ENCODE assay signal across 20 mouse cellular contexts in the genomic region with DNA sequence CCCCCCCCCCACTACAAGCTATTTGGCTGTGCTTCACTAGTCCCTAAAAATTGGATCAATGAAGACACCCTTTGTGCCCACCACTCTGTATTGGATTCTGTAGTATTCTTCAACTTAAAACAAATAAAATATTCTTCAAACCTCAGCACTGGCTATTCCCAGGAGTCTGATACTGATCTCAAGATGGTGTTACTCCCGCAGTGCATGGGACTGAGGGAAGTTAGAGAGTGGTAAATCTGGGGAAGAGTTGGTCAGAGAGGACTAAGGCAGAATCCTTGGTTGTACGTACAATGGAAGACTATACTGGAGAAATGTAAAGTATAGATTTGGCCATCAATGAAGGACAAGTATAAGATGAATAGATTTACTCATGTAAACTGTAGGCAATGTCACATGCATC. TPM values are rescaled to one million over a fixed set of nuclear protein-coding genes. Genes with fewer than 3 reads are reported as not detected.
DNase-seq lines count a peak whose midpoint lies in the region; ATAC-seq and TF ChIP-seq lines count a peak whose summit lies in the region.
"Had no signal": no experiment of that assay in that cellular context is flagged by ENCODE, and none has a peak within 500 bp of the region (broad histone marks: within the 10 kb centered on the region; RNA-seq: fewer than 3 reads in every experiment).

No protein-coding gene starts in this region.

- H3K27ac ChIP-seq in hindbrain, embryonic 11.5 days (ENCODE audit: low read depth, low read length) = no peak overlapping the region
- no peak overlapping the region for H3K27ac ChIP-seq in hindbrain, embryonic 14.5 days
- no peak overlapping the region for H3K27ac ChIP-seq in cerebellum, adult 2 months (ENCODE audit: insufficient read depth, low read length)
- H3K27ac ChIP-seq: embryonic facial prominence, embryonic 12.5 days; forebrain, embryonic 12.5 days; lung, embryonic 15.5 days had no signal

- ATAC-seq in hindbrain, embryonic 11.5 days (ENCODE audit: low FRiP score) = 0 out of 2 replicates have a peak, but pooled peaks have one; percentile 20
- ATAC-seq in hindbrain, embryonic 14.5 days (ENCODE audit: low FRiP score) = no peak

- no peaks in the 10 kb centered on the region for H3K36me3 ChIP-seq in hindbrain, embryonic 11.5 days (ENCODE audit: control insufficient read depth, insufficient read depth, low read length)
- no peaks in the 10 kb centered on the region for H3K36me3 ChIP-seq in hindbrain, embryonic 14.5 days (replicated peaks; ENCODE audit: control insufficient read depth, insufficient read depth)
- H3K36me3 ChIP-seq: embryonic facial prominence, embryonic 12.5 days; forebrain, embryonic 12.5 days; lung, embryonic 15.5 days had no signal

- H3K9ac ChIP-seq in hindbrain, embryonic 11.5 days (ENCODE audit: low read depth, low read length) = no peak overlapping the region
- no peak overlapping the region for H3K9ac ChIP-seq in hindbrain, embryonic 14.5 days
- H3K9ac ChIP-seq: embryonic facial prominence, embryonic 12.5 days; forebrain, embryonic 12.5 days; lung, embryonic 15.5 days had no signal

- no peaks in the 10 kb centered on the region for H3K27me3 ChIP-seq in hindbrain, embryonic 11.5 days (ENCODE audit: control insufficient read depth, insufficient read depth, low read length)
- no peaks in the 10 kb centered on the region for H3K27me3 ChIP-seq in hindbrain, embryonic 14.5 days (ENCODE audit: control insufficient read depth, insufficient read depth, low read length)
- H3K27me3 ChIP-seq in cerebellum, adult 2 months (ENCODE audit: control insufficient read depth, insufficient read depth, low read length) = no peaks in the 10 kb centered on the region
- H3K27me3 ChIP-seq: embryonic facial prominence, embryonic 12.5 days; forebrain, embryonic 12.5 days; lung, embryonic 15.5 days had no signal

- no peaks in the 10 kb centered on the region for H3K4me1 ChIP-seq in hindbrain, embryonic 11.5 days (replicated peaks; ENCODE audit: control insufficient read depth, insufficient read depth, low read length)
- H3K4me1 ChIP-seq in hindbrain, embryonic 14.5 days (replicated peaks; ENCODE audit: control insufficient read depth, insufficient read depth, low read length) = no peaks in the 10 kb centered on the region
- H3K4me1 ChIP-seq in cerebellum, adult 2 months (ENCODE audit: control insufficient read depth, insufficient read depth, low read length) = no peaks in the 10 kb centered on the region
- H3K4me1 ChIP-seq: embryonic facial prominence, embryonic 12.5 days; forebrain, embryonic 12.5 days; lung, embryonic 15.5 days had no signal

- no peak overlapping the region for H3K4me3 ChIP-seq in hindbrain, embryonic 11.5 days (ENCODE audit: low read depth, low read length)
- H3K4me3 ChIP-seq in hindbrain, embryonic 14.5 days (replicated peaks; ENCODE audit: low read length) = no peak overlapping the region
- H3K4me3 ChIP-seq in cerebellum, adult 2 months (replicated peaks; ENCODE audit: insufficient read depth, low read depth, low read length) = no peak overlapping the region
- H3K4me3 ChIP-seq: embryonic facial prominence, embryonic 12.5 days; forebrain, embryonic 12.5 days; lung, embryonic 15.5 days had no signal

- DNase-seq in hindbrain, embryonic 11.5 days (ENCODE audit: low spot score) = no peak
- no peak for DNase-seq in hindbrain, embryonic 14.5 days (ENCODE audit: low spot score)
- DNase-seq in 416B (ENCODE audit: low read depth) (peak; percentile 55), MEL-GATA-1-ER (ENCODE audit: extremely low read depth, low read depth) (peak; percentile 55)
- DNase-seq in forelimb bud, embryonic 11.5 days (ENCODE audit: low read depth, low spot score) = peak; percentile 39
- DNase-seq in gastrocnemius, adult 8-10 months (ENCODE audit: low spot score in 2 of 2) = no peak
- DNase-seq in cerebellum, adult 2 months = no peak
- DNase-seq: cerebellum, adult 11 months; kidney, adult 9 months; right cerebral cortex, postnatal 25 days had no signal

- 41% methylated on average over 2 of the region's 2 CpGs for WGBS in hindbrain, embryonic 11.5 days
- 46% methylated on average over 2 of the region's 2 CpGs for WGBS in hindbrain, embryonic 14.5 days
- WGBS in cerebellum, adult 2 months = 20% methylated on average over 2 of the region's 2 CpGs

- no peak overlapping the region for H3K4me2 ChIP-seq in hindbrain, embryonic 11.5 days (replicated peaks; ENCODE audit: low read depth, low read length)
- no peak overlapping the region for H3K4me2 ChIP-seq in hindbrain, embryonic 14.5 days (replicated peaks)
- H3K4me2 ChIP-seq: embryonic facial prominence, embryonic 12.5 days; forebrain, embryonic 12.5 days; lung, embryonic 15.5 days had no signal

- no peak for TF ChIP-seq POLR2A in cerebellum, adult 2 months (IDR thresholded peaks at IDR 0.05; ENCODE audit: borderline replicate concordance, insufficient read depth, low read length)

- no peak for TF ChIP-seq CTCF in cerebellum, adult 2 months (IDR thresholded peaks at IDR 0.05; ENCODE audit: borderline replicate concordance, insufficient read depth, low read depth, low read length)

- H3K9me3 ChIP-seq in hindbrain, embryonic 11.5 days (ENCODE audit: control insufficient read depth, low read length) = no peaks in the 10 kb centered on the region
- no peaks in the 10 kb centered on the region for H3K9me3 ChIP-seq in hindbrain, embryonic 14.5 days (ENCODE audit: control insufficient read depth, low read length)
- H3K9me3 ChIP-seq: embryonic facial prominence, embryonic 12.5 days; forebrain, embryonic 12.5 days; lung, embryonic 15.5 days had no signal

RNA-seq across cellular contexts. Expression of a gene that starts 1.7 kb away (rescaled TPM):
- polyA plus RNA-seq in hindbrain, embryonic 11.5 days (2014; fragmentation: Nextera tagmentation; extraction: Ambion mirVana) = not detected in 2 replicates
- polyA plus RNA-seq in hindbrain, embryonic 14.5 days (2014; fragmentation: Nextera tagmentation; extraction: Ambion mirVana) = not detected in 2 replicates
- total RNA-seq in gastrocnemius, adult 8-10 months (2022) = not detected
- polyA plus RNA-seq in cerebellum, adult 2 months (2012; rRNA removed) = not detected in 2 replicates
- total RNA-seq: ES-E14; granulocyte monocyte progenitor cell, adult 5-6 weeks; layer of hippocampus, adult 8-10 months; left cerebral cortex, adult 8-10 months; megakaryocyte, adult 5-6 weeks had no signal
- polyA plus RNA-seq: embryonic facial prominence, embryonic 12.5 days; forebrain, embryonic 12.5 days; heart, postnatal 0 days; limb, embryonic 14.5 days; lung, embryonic 15.5 days had no signal

RNA-seq across cellular contexts. Expression of a gene that starts 8.3 kb away (rescaled TPM):
- polyA plus RNA-seq in hindbrain, embryonic 11.5 days (2014; fragmentation: Nextera tagmentation; extraction: Ambion mirVana) = not detected in 2 replicates
- polyA plus RNA-seq in hindbrain, embryonic 14.5 days (2014; fragmentation: Nextera tagmentation; extraction: Ambion mirVana) = not detected in 2 replicates
- not detected for total RNA-seq in gastrocnemius, adult 8-10 months (2022)
- polyA plus RNA-seq in cerebellum, adult 2 months (2012; rRNA removed) = not detected in 2 replicates
- total RNA-seq: ES-E14; granulocyte monocyte progenitor cell, adult 5-6 weeks; layer of hippocampus, adult 8-10 months; left cerebral cortex, adult 8-10 months; megakaryocyte, adult 5-6 weeks had no signal
- polyA plus RNA-seq: embryonic facial prominence, embryonic 12.5 days; forebrain, embryonic 12.5 days; heart, postnatal 0 days; limb, embryonic 14.5 days; lung, embryonic 15.5 days had no signal

RNA-seq across cellular contexts. Expression of a gene that starts 34.2 kb away (rescaled TPM):
- not detected in 2 replicates for polyA plus RNA-seq in hindbrain, embryonic 11.5 days (2014; fragmentation: Nextera tagmentation; extraction: Ambion mirVana)
- not detected in 2 replicates for polyA plus RNA-seq in hindbrain, embryonic 14.5 days (2014; fragmentation: Nextera tagmentation; extraction: Ambion mirVana)
- total RNA-seq in gastrocnemius, adult 8-10 months (2022) = not detected
- not detected in 2 replicates for polyA plus RNA-seq in cerebellum, adult 2 months (2012; rRNA removed)
- total RNA-seq: ES-E14; granulocyte monocyte progenitor cell, adult 5-6 weeks; layer of hippocampus, adult 8-10 months; left cerebral cortex, adult 8-10 months; megakaryocyte, adult 5-6 weeks had no signal
- polyA plus RNA-seq: embryonic facial prominence, embryonic 12.5 days; forebrain, embryonic 12.5 days; heart, postnatal 0 days; limb, embryonic 14.5 days; lung, embryonic 15.5 days had no signal

RNA-seq across cellular contexts. Expression of a gene that starts 39.4 kb away (rescaled TPM):
- not detected in 2 replicates for polyA plus RNA-seq in hindbrain, embryonic 11.5 days (2014; fragmentation: Nextera tagmentation; extraction: Ambion mirVana)
- not detected in 2 replicates for polyA plus RNA-seq in hindbrain, embryonic 14.5 days (2014; fragmentation: Nextera tagmentation; extraction: Ambion mirVana)
- total RNA-seq in gastrocnemius, adult 8-10 months (2022) = not detected
- not detected in 2 replicates for polyA plus RNA-seq in cerebellum, adult 2 months (2012; rRNA removed)
- total RNA-seq: ES-E14; granulocyte monocyte progenitor cell, adult 5-6 weeks; layer of hippocampus, adult 8-10 months; left cerebral cortex, adult 8-10 months; megakaryocyte, adult 5-6 weeks had no signal
- polyA plus RNA-seq: embryonic facial prominence, embryonic 12.5 days; forebrain, embryonic 12.5 days; heart, postnatal 0 days; limb, embryonic 14.5 days; lung, embryonic 15.5 days had no signal

RNA-seq across cellular contexts. Expression of a gene that starts 41.2 kb away (rescaled TPM):
- polyA plus RNA-seq in hindbrain, embryonic 11.5 days (2014; fragmentation: Nextera tagmentation; extraction: Ambion mirVana) = not detected in 2 replicates
- not detected in 2 replicates for polyA plus RNA-seq in hindbrain, embryonic 14.5 days (2014; fragmentation: Nextera tagmentation; extraction: Ambion mirVana)
- not detected for total RNA-seq in gastrocnemius, adult 8-10 months (2022)
- polyA plus RNA-seq in cerebellum, adult 2 months (2012; rRNA removed) = not detected in 2 replicates
- total RNA-seq: ES-E14; granulocyte monocyte progenitor cell, adult 5-6 weeks; layer of hippocampus, adult 8-10 months; left cerebral cortex, adult 8-10 months; megakaryocyte, adult 5-6 weeks had no signal
- polyA plus RNA-seq: embryonic facial prominence, embryonic 12.5 days; forebrain, embryonic 12.5 days; heart, postnatal 0 days; limb, embryonic 14.5 days; lung, embryonic 15.5 days had no signal

Comparison
In these comparisons a context has a peak if more than half of its experiments do, and no peak if none do; other contexts are left out.
1. DNase-seq: peak in 416B (single experiment), MEL-GATA-1-ER (single experiment) and forelimb bud, embryonic 11.5 days (single experiment); none in hindbrain, embryonic 11.5 days (single experiment), hindbrain, embryonic 14.5 days (single experiment), gastrocnemius, adult 8-10 months (0 of 2) and cerebellum, adult 2 months (0 of 2).